Mouse (Mus musculus) midbrain, embryonic 15.5 days (tissue): ENCODE measurements around the gene Mob1b. TPM values are rescaled to one million over a fixed set of nuclear protein-coding genes. Genes with fewer than 3 reads are reported as not detected.
A peak's percentile ranks its signal among the peaks of the same experiment; 100 is the strongest.
"Not testable (repeated sequence)": the region's sequence is repeated elsewhere in the genome, so short reads cannot be mapped to it uniquely, and the experiment has no call there.

ENCODE experiments used
- ATAC-seq: fragments of 200-750 bp; cut with Nextera tagmentation; replicated peaks from 2 replicates; pipeline ENCODE4 v1.8.0; 2017; ENCODE audit warnings: moderate TSS enrichment
- H3K27ac ChIP-seq: fragments of 300-500 bp; sonication (generic); 2 replicates; pipeline ENCODE4 v1.5.1; 2015; ENCODE audit warnings: mild to moderate bottlenecking, inconsistent platforms
- H3K27me3 ChIP-seq: fragments of 300-500 bp; sonication (generic); replicated peaks from 2 replicates; pipeline ENCODE4 v1.6.1; 2015; ENCODE audit warnings: inconsistent platforms
- H3K36me3 ChIP-seq: fragments of 300-500 bp; sonication (generic); replicated peaks from 2 replicates; pipeline ENCODE4 v1.6.1; 2015; ENCODE audit warnings: inconsistent platforms
- H3K4me1 ChIP-seq: fragments of 300-500 bp; sonication (generic); 2 replicates; pipeline ENCODE4 v1.6.1; 2015; ENCODE audit warnings: inconsistent platforms
- H3K4me2 ChIP-seq: fragments of 300-500 bp; sonication (generic); 2 replicates; pipeline ENCODE4 v1.6.1; 2015; ENCODE audit warnings: inconsistent platforms, mild to moderate bottlenecking, moderate library complexity
- H3K4me3 ChIP-seq: fragments of 300-500 bp; sonication (generic); 2 replicates; pipeline ENCODE4 v1.5.1; 2015; ENCODE audit warnings: mild to moderate bottlenecking, inconsistent platforms
- H3K9ac ChIP-seq: fragments of 300-500 bp; sonication (generic); 2 replicates; pipeline ENCODE4 v1.6.1; 2015; ENCODE audit warnings: mild to moderate bottlenecking, inconsistent platforms
- H3K9me3 ChIP-seq: fragments of 300-500 bp; sonication (generic); 2 replicates; pipeline ENCODE4 v1.6.1; 2016; ENCODE audit warnings: inconsistent platforms
- WGBS: fragments of 180-500 bp; shearing (Covaris S2); methylation state at CpG from one replicate; pipeline ENCODE4 v1.1.7; 2015; ENCODE audit warnings: mixed read lengths; 5-methylcytosine and 5-hydroxymethylcytosine counted together
- polyA plus RNA-seq: library from polyadenylated mRNA; unstranded; fragments of >200 nt; fragmentation: Nextera tagmentation; extraction: Ambion mirVana; gene quantifications from 2 replicates; pipeline ENCODE4 v1.2.1, GENCODE M21; 2015

Mob1b gene
- polyA plus RNA-seq, 1 experiment from 2014 or later: 9.5 TPM

DNA sequence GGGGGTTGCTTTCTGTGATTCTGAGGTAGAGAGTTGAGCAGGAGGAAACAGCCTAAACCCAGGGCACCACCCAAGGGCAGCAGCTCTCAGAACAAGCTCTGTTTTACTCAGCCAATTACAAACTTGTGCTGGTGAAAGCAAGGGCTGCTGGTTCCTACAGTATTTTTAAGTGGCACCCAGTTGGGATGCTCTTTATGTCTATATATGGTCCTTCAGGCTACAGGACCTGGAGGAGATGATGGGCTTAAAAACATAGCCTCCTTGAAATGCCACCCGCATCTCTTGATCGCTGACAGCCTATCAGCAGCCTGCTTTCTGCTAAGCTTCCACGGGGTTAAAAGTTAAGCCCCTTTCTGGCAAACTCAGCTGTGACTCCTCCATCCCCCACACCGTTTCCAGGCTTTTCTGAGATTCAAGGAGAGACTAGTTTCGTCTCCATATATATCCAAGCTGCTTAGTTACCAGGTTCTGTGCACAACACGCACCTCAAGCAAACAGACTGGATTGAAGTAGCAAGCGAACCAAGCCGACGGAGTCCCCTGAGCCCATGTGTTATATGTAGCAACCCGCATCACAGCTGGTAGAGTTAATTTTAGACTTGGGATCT lies 8.9 kb upstream of the Mob1b start:
- peak; percentile 65 for ATAC-seq
- Histone ChIP-seq H3K36me3 (no peaks in the 10 kb centered on the region), H3K4me1 (peaks cover 14% of the 10 kb centered on the region), H3K27me3 (no peaks in the 10 kb centered on the region), H3K4me2 (no peak overlapping the region), H3K4me3 (no peak overlapping the region), H3K9me3 (no peaks in the 10 kb centered on the region), H3K9ac (no peak overlapping the region), H3K27ac (no peak overlapping the region)
- 22% methylated on average over 10 of the region's 10 CpGs for WGBS

DNA sequence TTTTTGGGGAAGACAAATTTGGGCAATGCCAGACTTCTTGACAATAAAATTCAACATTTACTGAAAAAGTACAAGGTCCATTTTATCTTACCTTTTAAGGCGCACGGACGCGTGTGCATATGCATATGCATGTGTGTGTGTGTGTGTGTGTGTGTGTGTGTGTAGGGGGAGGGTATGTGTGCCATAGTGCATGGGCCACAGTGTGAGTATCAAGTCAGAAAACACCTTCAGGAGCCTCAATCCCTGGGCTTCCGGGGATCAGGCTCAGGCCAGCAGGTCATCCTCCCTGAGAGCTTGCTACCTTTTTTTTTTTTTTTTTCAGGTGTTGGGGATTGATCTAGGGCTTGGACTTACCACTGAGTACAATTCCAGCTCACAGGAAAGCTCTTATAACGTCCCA lies 8.3 kb upstream of the Mob1b start:
- no peak overlapping the region for H3K27ac ChIP-seq
- WGBS: 65% methylated on average over 6 of the region's 6 CpGs
- no peak overlapping the region for H3K9ac ChIP-seq
- no peaks in the 10 kb centered on the region for H3K27me3 ChIP-seq
- ATAC-seq: no peak
- no peak overlapping the region for H3K4me2 ChIP-seq
- no peaks in the 10 kb centered on the region for H3K9me3 ChIP-seq
- H3K36me3 ChIP-seq: no peaks in the 10 kb centered on the region
- no peak overlapping the region for H3K4me3 ChIP-seq
- peaks cover 14% of the 10 kb centered on the region for H3K4me1 ChIP-seq

DNA sequence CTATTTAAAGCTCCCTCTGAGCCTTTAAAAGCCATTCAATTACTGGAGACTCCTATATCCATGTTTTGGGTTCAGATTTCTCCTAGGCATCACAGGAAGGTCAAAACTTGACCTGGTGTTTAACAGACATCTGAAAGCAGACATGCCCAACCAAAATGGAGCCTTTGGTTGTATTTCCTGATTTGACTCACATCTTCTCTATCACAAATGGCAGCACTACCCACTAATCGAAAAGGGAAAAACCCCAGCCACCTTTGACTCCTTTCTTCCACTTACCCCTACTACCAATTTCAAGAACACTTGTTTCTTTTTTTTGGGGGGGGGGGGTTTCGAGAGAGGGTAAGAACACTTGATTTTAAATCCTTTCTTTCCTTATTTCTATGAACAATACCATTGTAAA lies 3.7 kb upstream of the Mob1b start:
- no peaks in the 10 kb centered on the region for H3K36me3 ChIP-seq
- H3K27ac ChIP-seq: no peak overlapping the region
- 82% methylated on average over 2 of the region's 2 CpGs for WGBS
- H3K4me2 ChIP-seq: no peak overlapping the region
- no peak overlapping the region for H3K4me3 ChIP-seq
- peaks cover 11% of the 10 kb centered on the region for H3K4me1 ChIP-seq
- no peak for ATAC-seq
- no peaks in the 10 kb centered on the region for H3K27me3 ChIP-seq
- H3K9me3 ChIP-seq: no peaks in the 10 kb centered on the region
- no peak overlapping the region for H3K9ac ChIP-seq

DNA sequence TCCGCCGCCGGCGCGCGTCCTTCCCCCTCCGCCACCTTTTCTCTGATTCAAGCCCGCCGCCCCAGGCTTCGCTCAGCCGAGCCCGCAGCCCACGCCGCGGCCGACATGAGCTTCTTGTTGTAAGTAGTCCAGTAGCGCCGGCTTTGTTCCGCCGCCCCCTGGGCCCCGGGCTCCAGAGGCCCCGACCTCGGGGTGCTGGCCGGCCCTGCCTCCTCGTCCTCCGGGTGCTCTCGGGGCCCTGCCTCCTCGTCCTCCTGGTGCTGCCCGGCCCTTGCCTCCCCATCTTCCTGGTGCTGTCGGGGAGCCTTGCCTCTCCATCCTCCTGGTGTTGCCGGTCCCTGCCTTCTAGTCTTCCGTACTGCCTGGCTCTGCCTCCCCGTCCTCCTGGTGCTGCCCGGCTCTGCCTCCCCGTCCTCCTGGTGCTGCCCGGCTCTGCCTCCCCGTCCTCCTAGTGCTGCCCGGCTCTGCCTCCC lies 384 bp downstream of the Mob1b start:
- peak; percentile 83 for ATAC-seq
- Histone ChIP-seq H3K4me3 (peak overlapping the region; percentile 76), H3K36me3 (no peaks in the 10 kb centered on the region), H3K4me1 (peaks cover 32% of the 10 kb centered on the region), H3K4me2 (peak overlapping the region; percentile 88), H3K27ac (peak overlapping the region; percentile 90), H3K9ac (peak overlapping the region; percentile 90), H3K9me3 (no peaks in the 10 kb centered on the region), H3K27me3 (no peaks in the 10 kb centered on the region)
- under 1% methylated on average over 36 of the region's 38 CpGs for WGBS

DNA sequence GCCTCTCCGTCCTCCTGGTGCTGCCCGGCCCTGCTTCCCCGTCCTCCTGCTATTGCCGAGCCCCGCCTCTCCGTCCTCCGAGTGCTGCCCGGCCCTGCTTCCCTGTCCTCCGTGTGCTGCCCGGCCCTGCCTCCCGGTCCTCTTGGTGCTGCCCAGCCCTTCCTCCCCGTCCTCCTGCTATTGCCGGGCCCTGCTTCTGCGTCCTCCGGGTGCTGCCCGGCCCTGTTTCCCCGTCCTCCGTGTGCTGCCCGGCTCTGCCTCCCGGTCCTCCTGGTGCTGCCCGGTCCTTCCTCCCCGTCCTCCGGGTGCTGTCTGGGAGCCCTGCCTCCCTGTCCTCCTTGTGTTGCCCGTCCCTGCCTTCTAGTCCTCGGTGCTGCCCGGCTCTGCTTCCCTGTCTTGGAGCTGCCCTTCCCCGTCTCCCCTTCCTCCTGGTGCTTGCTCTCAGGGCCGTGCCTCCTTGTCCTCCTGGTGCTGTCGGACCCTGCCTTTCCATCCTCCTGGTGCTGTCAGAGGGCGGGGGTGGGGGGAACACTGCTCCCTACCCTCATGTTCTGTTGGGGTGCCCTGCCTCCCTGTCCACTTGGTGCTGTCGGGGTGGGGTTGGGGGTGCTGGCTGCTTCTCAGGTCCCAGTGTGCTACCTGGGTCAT lies 1.0 kb downstream of the Mob1b start:
- Histone ChIP-seq H3K27ac (peak overlapping the region; percentile 90), H3K4me3 (peak overlapping the region; percentile 76), H3K4me2 (peak overlapping the region; percentile 88), H3K9ac (peak overlapping the region; percentile 90), H3K27me3 (no peaks in the 10 kb centered on the region), H3K36me3 (no peaks in the 10 kb centered on the region), H3K9me3 (no peaks in the 10 kb centered on the region), H3K4me1 (peaks cover 32% of the 10 kb centered on the region)
- peak; percentile 40 for ATAC-seq
- WGBS: 1% methylated on average over 31 of the region's 31 CpGs

DNA sequence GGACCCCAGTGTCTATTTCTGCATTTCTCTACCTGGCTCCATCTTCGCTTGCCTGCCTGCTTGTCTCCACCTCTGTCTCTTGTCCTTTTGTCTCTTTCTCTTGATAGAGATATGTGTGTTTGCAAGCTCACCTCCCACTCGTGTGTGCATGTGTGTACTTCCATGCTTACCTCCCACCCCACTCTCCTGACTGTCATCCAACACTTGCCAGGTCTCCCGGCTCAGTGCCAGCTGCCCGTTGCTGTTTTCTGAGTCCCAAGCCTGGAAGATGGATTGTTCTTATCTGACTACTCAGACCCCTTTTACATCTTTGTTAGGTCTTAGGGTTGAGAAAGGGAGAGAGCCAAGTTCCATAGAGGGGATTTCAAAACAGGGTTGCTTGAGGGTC lies 1.6 kb downstream of the Mob1b start:
- no peaks in the 10 kb centered on the region for H3K9me3 ChIP-seq
- peak overlapping the region; percentile 76 for H3K4me3 ChIP-seq
- peaks cover 32% of the 10 kb centered on the region for H3K4me1 ChIP-seq
- peak overlapping the region; percentile 90 for H3K27ac ChIP-seq
- no peaks in the 10 kb centered on the region for H3K36me3 ChIP-seq
- no peak for ATAC-seq
- H3K4me2 ChIP-seq: peak overlapping the region; percentile 88
- H3K27me3 ChIP-seq: no peaks in the 10 kb centered on the region
- WGBS: 14% methylated on average over 4 of the region's 4 CpGs
- peak overlapping the region; percentile 90 for H3K9ac ChIP-seq

DNA sequence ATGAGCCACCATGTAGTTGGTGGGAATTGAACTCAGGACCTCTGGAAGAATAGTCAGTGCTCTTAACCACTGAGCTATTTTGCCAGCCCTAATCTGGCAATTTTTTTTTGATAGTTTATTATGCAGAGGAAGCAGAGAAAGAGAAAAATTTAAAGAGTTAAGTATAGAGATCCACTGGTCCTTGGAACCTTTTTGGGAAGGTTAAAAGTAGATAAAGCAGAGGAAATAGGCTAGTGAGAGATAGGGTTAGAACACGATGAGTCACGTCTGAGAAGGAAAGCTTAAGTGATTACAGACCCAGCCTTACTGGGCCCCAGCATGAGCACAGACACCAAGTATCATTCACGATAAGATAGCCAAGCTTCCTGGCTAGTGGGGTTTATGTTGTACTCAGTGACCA lies 3.4 kb downstream of the Mob1b start:
- H3K27ac ChIP-seq: no peak overlapping the region
- H3K36me3 ChIP-seq: no peaks in the 10 kb centered on the region
- H3K9me3 ChIP-seq: no peaks in the 10 kb centered on the region
- peaks cover 32% of the 10 kb centered on the region for H3K4me1 ChIP-seq
- H3K27me3 ChIP-seq: no peaks in the 10 kb centered on the region
- H3K4me3 ChIP-seq: no peak overlapping the region
- WGBS: 75% methylated on average over 3 of the region's 3 CpGs
- H3K9ac ChIP-seq: no peak overlapping the region
- no peak for ATAC-seq
- H3K4me2 ChIP-seq: no peak overlapping the region

DNA sequence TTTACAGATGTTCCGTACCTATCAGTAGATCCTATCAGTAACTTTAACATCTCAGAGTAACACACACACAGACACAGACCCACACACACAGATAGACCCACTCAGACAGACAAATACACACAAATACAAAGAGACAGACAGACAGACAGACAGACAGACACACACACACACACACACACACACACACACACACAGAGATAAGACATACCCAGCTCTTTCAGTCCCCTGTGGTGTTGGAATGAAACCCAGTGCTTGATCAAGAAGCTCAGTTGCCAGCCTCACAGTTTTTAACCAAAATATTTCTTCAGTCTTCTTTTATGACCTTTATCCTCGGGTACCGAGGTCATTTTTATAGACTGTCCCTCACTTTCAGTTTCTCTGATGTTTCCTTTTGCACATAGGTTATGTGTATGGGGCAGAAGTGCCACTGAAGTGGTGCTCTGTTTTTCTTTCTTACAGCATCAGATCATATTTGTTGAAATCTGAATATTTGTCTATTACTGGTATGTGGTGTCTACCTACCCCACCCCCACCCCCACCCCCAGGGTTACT lies 7.0 kb downstream of the Mob1b start:
- H3K9me3 ChIP-seq: no peaks in the 10 kb centered on the region
- H3K27ac ChIP-seq: no peak overlapping the region
- peaks cover 19% of the 10 kb centered on the region for H3K4me1 ChIP-seq
- 83% methylated on average over 3 of the region's 3 CpGs for WGBS
- no peak overlapping the region for H3K4me2 ChIP-seq
- H3K27me3 ChIP-seq: no peaks in the 10 kb centered on the region
- H3K36me3 ChIP-seq: no peaks in the 10 kb centered on the region
- ATAC-seq: no peak
- no peak overlapping the region for H3K9ac ChIP-seq
- no peak overlapping the region for H3K4me3 ChIP-seq

DNA sequence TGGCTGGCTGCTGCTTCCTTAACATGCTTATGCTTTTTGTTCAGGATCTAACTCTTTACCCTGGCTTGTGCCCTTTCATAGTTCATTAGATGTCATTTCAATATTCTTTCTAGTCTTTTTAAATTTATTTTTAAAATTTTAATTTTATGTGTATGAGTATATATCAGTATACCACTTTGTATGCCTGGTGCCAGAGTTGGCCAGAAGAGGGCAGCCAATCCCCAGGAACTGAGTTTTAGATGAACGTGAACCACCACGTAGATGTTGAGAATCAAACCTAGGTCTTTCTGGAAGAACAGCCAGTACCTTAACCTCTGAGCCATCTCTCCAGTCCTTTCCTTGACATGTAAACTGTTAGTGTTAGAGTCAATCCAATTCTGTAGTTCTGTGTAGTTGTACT lies 14.1 kb downstream of the Mob1b start:
- no peak for ATAC-seq
- Histone ChIP-seq H3K4me2 (no peak overlapping the region), H3K27me3 (no peaks in the 10 kb centered on the region), H3K36me3 (no peaks in the 10 kb centered on the region), H3K9me3 (no peaks in the 10 kb centered on the region), H3K9ac (no peak overlapping the region), H3K27ac (no peak overlapping the region), H3K4me3 (no peak overlapping the region), H3K4me1 (0 out of 2 replicates have a peak, but pooled peaks cover 4% of the 10 kb centered on the region)
- 96% methylated on average over 2 of the region's 2 CpGs for WGBS

DNA sequence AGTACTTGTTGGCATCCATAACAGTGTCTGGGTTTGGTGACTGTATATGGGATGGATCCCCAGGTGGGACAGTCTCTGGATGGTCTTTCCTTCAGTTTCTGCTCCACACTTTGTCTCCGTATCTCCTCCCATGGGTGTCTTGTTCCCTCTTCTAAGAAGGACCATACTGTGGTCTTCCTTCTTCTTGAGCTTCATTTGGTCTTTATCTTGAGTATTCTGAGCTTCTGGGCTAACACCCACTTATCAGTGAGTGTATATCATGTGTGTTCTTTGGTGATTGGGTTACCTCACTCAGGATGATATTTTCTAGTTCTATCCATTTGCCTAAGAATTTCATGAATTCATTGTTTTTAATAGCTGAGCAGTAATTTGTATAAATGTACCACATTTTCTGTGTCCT lies 20.4 kb downstream of the Mob1b start:
- 100% methylated on average over 1 of the region's 1 CpGs for WGBS
- not testable (repeated sequence) for ATAC-seq

DNA sequence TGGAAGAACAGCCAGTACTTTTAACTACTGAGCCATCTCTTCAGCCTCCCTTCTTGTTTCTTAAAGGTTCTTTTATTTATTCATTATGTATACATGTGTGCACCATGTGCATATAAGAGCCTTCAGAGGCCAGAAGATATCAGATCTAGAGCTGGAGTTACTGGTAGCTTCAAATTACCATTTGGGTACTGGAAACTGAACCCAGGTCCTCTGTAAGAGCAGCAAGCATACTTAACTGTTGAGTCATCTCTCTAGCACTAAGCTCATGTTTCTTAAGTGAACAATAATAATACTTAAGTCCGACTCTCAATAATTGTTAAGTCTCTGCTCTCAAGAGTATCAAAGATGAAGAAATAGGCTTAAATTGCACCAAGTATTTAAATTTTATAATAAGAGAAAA lies 27.1 kb downstream of the Mob1b start:
- Histone ChIP-seq H3K4me1 (no peaks in the 10 kb centered on the region), H3K4me2 (no peak overlapping the region), H3K9me3 (no peaks in the 10 kb centered on the region), H3K4me3 (no peak overlapping the region), H3K36me3 (no peaks in the 10 kb centered on the region; the same call in 1 of the 2 replicates), H3K27me3 (no peaks in the 10 kb centered on the region), H3K9ac (no peak overlapping the region), H3K27ac (no peak overlapping the region)
- WGBS: 86% methylated on average over 1 of the region's 1 CpGs
- no peak for ATAC-seq

More for the DNA sequence above, 20.4 kb downstream of the Mob1b start:
- H3K4me2 ChIP-seq, H3K27me3 ChIP-seq, H3K9ac ChIP-seq, H3K36me3 ChIP-seq, H3K9me3 ChIP-seq, H3K4me1 ChIP-seq, H3K27ac ChIP-seq, H3K4me3 ChIP-seq: not testable (repeated sequence)

DNA sequence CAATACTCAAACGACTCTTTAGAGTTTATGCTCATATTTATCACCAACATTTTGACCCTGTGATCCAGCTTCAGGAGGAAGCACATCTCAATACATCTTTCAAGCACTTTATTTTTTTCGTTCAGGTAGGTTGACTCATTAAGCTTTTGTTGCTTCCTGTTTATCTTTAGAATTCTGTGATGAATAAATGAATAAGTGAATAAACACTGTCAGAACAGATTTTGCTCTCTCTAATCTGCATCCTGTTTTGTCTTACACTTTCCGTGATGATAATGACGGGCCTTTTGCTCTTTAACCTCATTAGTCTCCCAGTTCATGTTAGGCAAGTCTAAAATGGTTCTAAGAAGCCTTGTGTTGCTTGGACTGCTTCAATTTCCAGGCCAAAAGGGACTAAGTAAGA lies 32.5 kb downstream of the Mob1b start:
- no peak overlapping the region for H3K4me3 ChIP-seq
- no peak overlapping the region for H3K27ac ChIP-seq
- H3K9me3 ChIP-seq: no peaks in the 10 kb centered on the region
- ATAC-seq: no peak
- H3K36me3 ChIP-seq: peaks cover 3% of the 10 kb centered on the region
- 92% methylated on average over 4 of the region's 4 CpGs for WGBS
- H3K27me3 ChIP-seq: no peaks in the 10 kb centered on the region
- H3K4me2 ChIP-seq: no peak overlapping the region
- H3K4me1 ChIP-seq: no peaks in the 10 kb centered on the region
- no peak overlapping the region for H3K9ac ChIP-seq

DNA sequence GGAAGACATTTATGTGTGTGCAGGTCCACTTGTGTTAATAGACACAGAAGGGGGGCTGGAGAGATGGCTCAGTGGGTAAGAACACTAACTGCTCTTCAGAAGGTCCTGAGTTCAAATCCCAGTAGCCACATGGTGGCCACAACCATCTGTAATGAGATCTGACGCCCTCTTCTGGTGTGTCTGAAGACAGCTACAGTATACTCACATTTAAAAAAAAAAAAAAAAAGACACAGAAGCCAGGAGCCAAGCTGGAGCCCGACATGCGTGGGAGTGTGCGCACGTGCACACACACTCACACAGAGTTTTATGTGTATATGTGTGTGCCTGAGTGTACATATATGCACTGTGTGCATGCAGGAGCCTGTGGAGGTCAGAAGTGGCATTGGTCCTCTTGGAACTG lies 42.0 kb downstream of the Mob1b start:
- Histone ChIP-seq H3K4me3 (no peak overlapping the region), H3K36me3 (no peaks in the 10 kb centered on the region), H3K9ac (no peak overlapping the region), H3K4me1 (peaks cover 25% of the 10 kb centered on the region), H3K27me3 (no peaks in the 10 kb centered on the region), H3K4me2 (no peak overlapping the region), H3K27ac (no peak overlapping the region), H3K9me3 (no peaks in the 10 kb centered on the region)
- WGBS: 88% methylated on average over 5 of the region's 5 CpGs
- no peak for ATAC-seq
